Mouse (Mus musculus) bone marrow, adult 2 months (tissue): ENCODE measurements around the gene Slc38a6. TPM values are rescaled to one million over a fixed set of nuclear protein-coding genes. Genes with fewer than 3 reads are reported as not detected.

ENCODE experiments used
- H3K27ac ChIP-seq: fragments of 200-500 bp; 2 replicates; pipeline ENCODE4 v1.5.1; 2012; ENCODE audit warnings: low read depth, mild to moderate bottlenecking, control low read depth, inconsistent platforms, low read length; ENCODE audit not compliant: control insufficient read depth, poor library complexity, insufficient read depth
- H3K4me1 ChIP-seq: fragments of 200-500 bp; 2 replicates; pipeline ENCODE4 v1.6.1; 2011; ENCODE audit warnings: low read length; ENCODE audit not compliant: control insufficient read depth, insufficient read depth
- H3K4me3 ChIP-seq: fragments of 200-500 bp; replicated peaks from 2 replicates; pipeline ENCODE3; 2011; ENCODE audit warnings: mild to moderate bottlenecking, low read depth, low read length, control low read depth; ENCODE audit not compliant: control insufficient read depth
- CTCF ChIP-seq: fragments of 200-500 bp; IDR thresholded peaks from 2 replicates; pipeline ENCODE4 v1.5.1; 2011; ENCODE audit warnings: low read length, control low read depth; ENCODE audit not compliant: control insufficient read depth, insufficient read depth
- POLR2A ChIP-seq: fragments of 200-500 bp; IDR thresholded peaks from 2 replicates; pipeline ENCODE4 v1.6.1; 2011; ENCODE audit warnings: low read depth, mild to moderate bottlenecking, control low read depth, low read length, borderline replicate concordance; ENCODE audit not compliant: control insufficient read depth
- WGBS: fragments of 180-500 bp; shearing (Covaris S2); methylation state at CpG from one replicate; pipeline ENCODE4 v1.1.7; 2018; 5-methylcytosine and 5-hydroxymethylcytosine counted together
- polyA plus RNA-seq: library from polyadenylated mRNA; stranded (reverse); fragments of >200 nt; gene quantifications from 2 replicates; pipeline ENCODE4 v1.2.4, GENCODE M21; 2011; ENCODE audit warnings: low replicate concordance; ENCODE audit not compliant: missing spikeins, insufficient read depth, insufficient read length

The Slc38a6 gene
- 3.9 and 6.3 TPM in 2 replicates for polyA plus RNA-seq

DNA sequence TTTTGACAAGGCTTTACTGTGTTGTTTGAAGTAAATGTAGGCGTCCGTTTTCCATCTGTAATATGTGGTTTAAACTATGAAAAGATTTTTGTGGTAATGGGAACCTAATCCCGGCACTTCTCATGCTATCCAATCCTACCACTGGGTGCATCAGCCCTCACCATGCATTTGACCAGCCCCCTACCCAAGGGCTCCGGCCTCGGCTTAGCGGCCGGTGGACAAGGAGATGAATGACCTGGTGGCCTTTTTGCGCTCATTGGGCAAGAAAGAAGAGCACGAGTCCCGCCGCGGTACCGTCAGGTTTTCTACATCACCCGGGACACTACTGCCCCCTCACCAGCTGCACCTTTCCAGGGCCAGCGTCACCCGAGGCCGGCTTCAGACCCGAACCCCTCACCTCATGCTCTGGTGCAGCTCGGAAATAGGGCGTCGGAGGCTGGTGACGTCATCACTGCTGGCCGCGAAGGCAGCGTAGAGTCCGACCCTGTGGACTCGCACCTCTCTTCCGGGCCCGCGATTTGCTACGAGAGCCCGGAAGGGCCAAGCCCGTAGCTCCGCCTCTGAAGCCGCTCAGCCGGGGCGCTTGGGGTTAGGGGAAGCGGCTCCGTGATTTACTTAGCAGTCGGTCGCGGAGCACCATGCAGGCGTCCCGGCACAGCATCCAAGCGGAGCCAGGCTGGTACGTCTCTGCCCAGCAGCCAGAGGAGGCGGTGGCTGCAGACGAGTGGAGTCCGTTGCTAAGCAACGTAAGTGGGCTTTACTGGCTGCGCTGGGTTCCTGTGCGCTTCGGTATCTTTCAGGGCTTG, at the start of gene Slc38a6, which contains the start of gene Trmt5:
Gene Slc38a6, plus strand, starts transcription at position 493 of the 806 bp plus-strand sequence.
Gene Trmt5, minus strand, starts transcription at position 424 of the 806 bp plus-strand sequence.
- Histone ChIP-seq H3K27ac (peak within 1 kb of the TSS; percentile 35; the same call in 1 of the 2 replicates), H3K4me3 (peak within 1 kb of the TSS; percentile 92)
- under 1% methylated on average over 53 of the region's 53 CpGs for WGBS

DNA sequence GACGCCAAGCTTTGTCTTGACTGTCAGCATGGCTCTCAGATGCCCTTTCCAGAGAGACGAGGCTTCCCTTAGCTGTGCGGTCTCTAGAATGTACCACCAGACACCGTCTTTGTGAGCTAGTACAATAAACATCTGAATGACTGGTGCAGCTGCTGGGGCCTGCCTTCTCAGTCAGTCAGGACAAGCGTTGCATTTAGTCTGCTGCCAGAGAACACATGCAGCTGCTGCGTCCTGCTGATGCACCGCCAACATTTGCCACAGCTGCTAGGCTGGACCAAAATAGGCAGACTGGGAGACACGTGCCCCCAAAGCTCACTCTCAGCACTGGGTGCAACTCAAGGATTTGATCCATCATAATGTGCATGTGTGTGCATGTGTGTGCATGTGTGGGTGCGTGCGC, 44.6 kb upstream of the Slc38a6 start:
- no peak overlapping the region for H3K4me3 ChIP-seq
- TF ChIP-seq CTCF (no peak), POLR2A (no peak)
- H3K27ac ChIP-seq: no peak overlapping the region
- no peaks in the 10 kb centered on the region for H3K4me1 ChIP-seq
- WGBS: 89% methylated on average over 10 of the region's 10 CpGs

More for the DNA sequence above, at the start of gene Slc38a6, which contains the start of gene Trmt5:
- TF ChIP-seq CTCF: no peak
- TF ChIP-seq POLR2A: peak; percentile 57; the same call in 1 of the 2 replicates
- H3K4me1 ChIP-seq: no peaks in the 10 kb centered on the region; the same call in 1 of the 2 replicates

- WGBS: 76% methylated on average over 5 of the region's 5 CpGs
Observed at GRCm38 (mm10) chr12:73245687-73246086, 40.9 kb upstream of the Slc38a6 start.

DNA sequence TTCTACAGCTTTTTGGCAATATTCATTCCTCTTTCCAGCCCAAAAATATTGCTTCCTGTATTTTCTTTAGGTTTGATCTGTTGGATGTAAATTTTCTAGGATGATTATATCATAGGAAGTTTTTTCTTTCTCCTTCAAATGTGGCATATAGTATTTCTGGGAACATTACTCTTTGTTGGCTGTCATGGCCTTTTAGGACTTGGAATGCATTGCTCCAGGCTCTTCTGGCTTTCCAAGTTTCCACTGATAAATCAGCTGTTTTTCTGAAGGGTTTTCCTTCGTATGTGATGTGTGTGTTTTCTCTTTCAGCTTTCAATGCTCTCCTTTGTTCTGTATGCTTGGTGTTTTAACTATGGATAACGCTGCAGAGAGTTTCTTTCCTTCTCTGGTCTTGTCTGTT, 31.6 kb upstream of the Slc38a6 start:
- Histone ChIP-seq H3K4me1 (no peaks in the 10 kb centered on the region), H3K4me3 (no peak overlapping the region), H3K27ac (no peak overlapping the region)
- no peak for TF ChIP-seq POLR2A
- no peak for TF ChIP-seq CTCF
- WGBS: 76% methylated on average over 2 of the region's 2 CpGs

More at GRCm38 (mm10) chr12:73245687-73246086, 40.9 kb upstream of the Slc38a6 start:
- TF ChIP-seq CTCF: no peak
- TF ChIP-seq POLR2A: no peak
- Histone ChIP-seq H3K27ac (no peak overlapping the region), H3K4me3 (no peak overlapping the region), H3K4me1 (no peaks in the 10 kb centered on the region)

GRCm38 (mm10) chr12:73259269-73259668, 27.3 kb upstream of the Slc38a6 start:
- no peak overlapping the region for H3K4me3 ChIP-seq
- H3K4me1 ChIP-seq: no peaks in the 10 kb centered on the region
- no peak for TF ChIP-seq CTCF
- TF ChIP-seq POLR2A: no peak
- no peak overlapping the region for H3K27ac ChIP-seq
- 83% methylated on average over 6 of the region's 6 CpGs for WGBS

GRCm38 (mm10) chr12:73260339-73260738, 26.2 kb upstream of the Slc38a6 start:
- H3K27ac ChIP-seq: no peak overlapping the region
- TF ChIP-seq CTCF (no peak), POLR2A (no peak)
- WGBS: 66% methylated on average over 1 of the region's 1 CpGs
- H3K4me3 ChIP-seq: no peak overlapping the region
- H3K4me1 ChIP-seq: no peaks in the 10 kb centered on the region

DNA sequence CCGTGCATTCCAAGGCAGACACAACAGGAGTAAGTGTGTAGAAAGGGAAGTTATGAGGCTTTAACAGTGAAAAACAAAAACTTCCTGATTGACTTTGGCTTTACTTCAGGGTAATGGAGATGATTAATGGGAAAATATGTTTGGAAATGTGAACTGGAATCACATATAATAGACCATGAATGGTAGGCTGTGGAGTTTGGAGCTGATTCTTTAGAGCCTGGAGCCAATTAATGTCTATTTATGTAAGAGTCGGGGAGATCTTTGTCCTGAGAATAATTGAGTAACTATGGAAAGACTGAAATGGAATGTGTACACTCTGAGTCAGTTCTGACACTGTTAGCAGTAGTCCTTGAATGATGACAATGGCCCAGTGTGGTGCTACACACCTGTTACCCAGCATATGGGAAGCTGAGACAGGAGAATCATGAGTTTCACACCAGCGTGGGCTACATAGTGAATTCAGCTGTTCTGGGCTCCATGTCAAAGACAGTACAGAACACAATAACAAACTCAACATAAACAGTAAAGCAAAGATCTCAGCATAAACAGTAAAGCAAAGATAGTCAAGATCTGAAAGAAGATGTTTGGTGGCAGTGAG, 21.1 kb upstream of the Slc38a6 start:
- TF ChIP-seq CTCF (no peak), POLR2A (no peak)
- no peak overlapping the region for H3K4me3 ChIP-seq
- no peak overlapping the region for H3K27ac ChIP-seq
- WGBS: 75% methylated on average over 3 of the region's 3 CpGs
- no peaks in the 10 kb centered on the region for H3K4me1 ChIP-seq

- Histone ChIP-seq H3K4me1 (no peaks in the 10 kb centered on the region), H3K27ac (no peak overlapping the region), H3K4me3 (no peak overlapping the region)
- no peak for TF ChIP-seq CTCF
- TF ChIP-seq POLR2A: no peak
- WGBS: 65% methylated on average over 1 of the region's 1 CpGs
Observed at GRCm38 (mm10) chr12:73266597-73266996, 20.0 kb upstream of the Slc38a6 start.
